Mouse (Mus musculus) heart, embryonic 12.5 days (tissue): ENCODE data around the gene Xlr5b. TPM values are rescaled to one million over a fixed set of nuclear protein-coding genes. Genes with fewer than 3 reads are reported as not detected.
"Not testable (repeated sequence)": the region's sequence is repeated elsewhere in the genome, so short reads cannot be mapped to it uniquely, and the experiment has no call there.

ENCODE experiments used
- ATAC-seq: fragments of 200-750 bp; cut with Nextera tagmentation; 2 replicates; pipeline ENCODE4 v1.8.0; 2017; ENCODE audit warnings: moderate TSS enrichment, moderate library complexity; ENCODE audit not compliant: insufficient number of reproducible peaks, low FRiP score
- H3K27ac ChIP-seq: fragments of 300-500 bp; sonication (generic); 2 replicates; pipeline ENCODE4 v1.5.1; 2016; ENCODE audit warnings: mild to moderate bottlenecking, moderate library complexity; ENCODE audit not compliant: poor library complexity, severe bottlenecking
- H3K27me3 ChIP-seq: fragments of 300-500 bp; sonication (generic); replicated peaks from 2 replicates; pipeline ENCODE4 v1.6.1; 2016; ENCODE audit warnings: mild to moderate bottlenecking, moderate library complexity
- H3K36me3 ChIP-seq: fragments of 300-500 bp; sonication (generic); 2 replicates; pipeline ENCODE4 v1.6.1; 2016; ENCODE audit warnings: mild to moderate bottlenecking, moderate library complexity
- H3K4me1 ChIP-seq: fragments of 300-500 bp; sonication (generic); replicated peaks from 2 replicates; pipeline ENCODE4 v1.6.1; 2016; ENCODE audit warnings: mild to moderate bottlenecking
- H3K4me2 ChIP-seq: fragments of 300-500 bp; sonication (generic); 2 replicates; pipeline ENCODE4 v1.6.1; 2016; ENCODE audit warnings: mild to moderate bottlenecking, moderate library complexity
- H3K4me3 ChIP-seq: fragments of 300-500 bp; sonication (generic); 2 replicates; pipeline ENCODE4 v1.5.1; 2016; ENCODE audit warnings: mild to moderate bottlenecking
- H3K9ac ChIP-seq: fragments of 300-500 bp; sonication (generic); 2 replicates; pipeline ENCODE4 v1.6.1; 2016; ENCODE audit warnings: mild to moderate bottlenecking, moderate library complexity
- H3K9me3 ChIP-seq: fragments of 300-500 bp; sonication (generic); replicated peaks from 2 replicates; pipeline ENCODE4 v1.6.1; 2016; ENCODE audit warnings: mild to moderate bottlenecking, moderate library complexity
- WGBS: fragments of 180-500 bp; shearing (Covaris S2); methylation state at CpG from one replicate; pipeline ENCODE4 v1.1.7; 2016; 5-methylcytosine and 5-hydroxymethylcytosine counted together
- polyA plus RNA-seq: library from polyadenylated mRNA; unstranded; fragments of >200 nt; fragmentation: Nextera tagmentation; extraction: Ambion mirVana; gene quantifications from 2 replicates; pipeline ENCODE4 v1.2.1, GENCODE M21; 2016

Gene Xlr5b
- not detected in 2 replicates for polyA plus RNA-seq

- not testable (repeated sequence) for H3K9ac ChIP-seq, H3K27ac ChIP-seq, H3K9me3 ChIP-seq, H3K36me3 ChIP-seq, H3K4me3 ChIP-seq, H3K4me1 ChIP-seq, ATAC-seq, H3K4me2 ChIP-seq, H3K27me3 ChIP-seq
- no CpG with 5 or more reads among the region's 20 CpGs for WGBS
These were observed at the start of gene Xlr5b for GRCm38 (mm10) chrX:73148496-73148895. Gene Xlr5b (plus strand): TSS chrX:73148796.

GRCm38 (mm10) chrX:73116747-73117146 is 31.8 kb upstream of the Xlr5b start, which contains the start of gene Gm14685:
Gene Gm14685 (plus strand): TSS chrX:73117047.
- not testable (repeated sequence) for H3K9ac ChIP-seq, H3K9me3 ChIP-seq, ATAC-seq, H3K4me1 ChIP-seq, H3K27me3 ChIP-seq, H3K4me3 ChIP-seq, H3K27ac ChIP-seq, H3K36me3 ChIP-seq, H3K4me2 ChIP-seq
- no CpG with 5 or more reads among the region's 7 CpGs for WGBS

- not testable (repeated sequence) for H3K4me3 ChIP-seq, H3K36me3 ChIP-seq, H3K27ac ChIP-seq, ATAC-seq, H3K9ac ChIP-seq, H3K4me2 ChIP-seq, H3K27me3 ChIP-seq, H3K4me1 ChIP-seq, H3K9me3 ChIP-seq
- WGBS: no CpG with 5 or more reads among the region's 12 CpGs
These were observed 25.5 kb upstream of the Xlr5b start for GRCm38 (mm10) chrX:73122859-73123829.

GRCm38 (mm10) chrX:73143218-73143618 is 5.4 kb upstream of the Xlr5b start:
- H3K4me1 ChIP-seq, H3K27me3 ChIP-seq, H3K4me3 ChIP-seq, H3K9me3 ChIP-seq, ATAC-seq, H3K36me3 ChIP-seq, H3K27ac ChIP-seq, H3K4me2 ChIP-seq, H3K9ac ChIP-seq: not testable (repeated sequence)
- no CpG with 5 or more reads among the region's 7 CpGs for WGBS

GRCm38 (mm10) chrX:73149350-73149749 is 754 bp downstream of the Xlr5b start, which contains the start of gene DXBay18:
Gene DXBay18 (minus strand): TSS chrX:73149450.
- not testable (repeated sequence) for H3K4me2 ChIP-seq, H3K4me3 ChIP-seq, H3K36me3 ChIP-seq, H3K4me1 ChIP-seq, H3K9me3 ChIP-seq, ATAC-seq, H3K9ac ChIP-seq, H3K27me3 ChIP-seq, H3K27ac ChIP-seq
- no CpG with 5 or more reads among the region's 7 CpGs for whole genome bisulfite sequencing

- 79% methylated on average over 8 of the region's 15 CpGs for WGBS
- not testable (repeated sequence) for H3K4me3 ChIP-seq, H3K27ac ChIP-seq, H3K4me1 ChIP-seq, H3K9me3 ChIP-seq, H3K27me3 ChIP-seq, ATAC-seq, H3K36me3 ChIP-seq, H3K9ac ChIP-seq, H3K4me2 ChIP-seq
These were observed 28.3 kb downstream of the Xlr5b start, which contains the start of gene Spin2d for GRCm38 (mm10) chrX:73176889-73177288. Gene Spin2d (minus strand): TSS chrX:73176989.

GRCm38 (mm10) chrX:73191934-73192333 is 43.3 kb downstream of the Xlr5b start, which contains the start of gene Xlr3b:
Gene Xlr3b (plus strand): TSS chrX:73192207.
- H3K4me2 ChIP-seq, H3K27me3 ChIP-seq, H3K27ac ChIP-seq, ATAC-seq, H3K9ac ChIP-seq, H3K4me1 ChIP-seq, H3K4me3 ChIP-seq, H3K36me3 ChIP-seq, H3K9me3 ChIP-seq: not testable (repeated sequence)
- 72% methylated on average over 12 of the region's 12 CpGs for WGBS

Other genes with a start within 250 kb of the Xlr5b start
- 58.4 and 62.8 TPM in 2 replicates for gene Cetn2, start 230.4 kb upstream of the Xlr5b start, polyA plus RNA-seq
- 15.9 TPM in 2 replicates for gene Nsdhl, start 230.2 kb upstream of the Xlr5b start, polyA plus RNA-seq
- gene Zfp185, start 161.5 kb upstream of the Xlr5b start, polyA plus RNA-seq: 5.7 TPM in 2 replicates
- gene Pnma5, start 111.7 kb upstream of the Xlr5b start, polyA plus RNA-seq: 0.08 TPM in 1 of 2 replicates, not detected in the other
- gene Pnma3, start 84.0 kb upstream of the Xlr5b start, polyA plus RNA-seq: 0.09 TPM in 1 of 2 replicates, not detected in the other
- gene Xlr4a, start 66.3 kb upstream of the Xlr5b start, polyA plus RNA-seq: 1.00 and 1.6 TPM in 2 replicates
- gene Xlr3a, start 51.7 kb upstream of the Xlr5b start, polyA plus RNA-seq: 1.9 and 2.2 TPM in 2 replicates
- not detected in 2 replicates for gene Gm14685, start 31.7 kb upstream of the Xlr5b start, polyA plus RNA-seq
- gene DXBay18, start 654 bp downstream of the Xlr5b start, polyA plus RNA-seq: not detected in 2 replicates
- gene Spin2d, start 28.2 kb downstream of the Xlr5b start, polyA plus RNA-seq: not detected in 2 replicates
- 7.3 and 7.6 TPM in 2 replicates for gene Xlr3b, start 43.4 kb downstream of the Xlr5b start, polyA plus RNA-seq
- gene Xlr4b, start 65.5 kb downstream of the Xlr5b start, polyA plus RNA-seq: 0.96 and 1.2 TPM in 2 replicates
- gene F8a, start 79.5 kb downstream of the Xlr5b start, polyA plus RNA-seq: 10.9 and 11.1 TPM in 2 replicates
- gene Xlr4c, start 94.3 kb downstream of the Xlr5b start, polyA plus RNA-seq: 0.36 TPM in 2 replicates
- not detected in 2 replicates for gene Xlr3c, start 116.6 kb downstream of the Xlr5b start, polyA plus RNA-seq
- not detected in 2 replicates for gene Xlr5a, start 144.2 kb downstream of the Xlr5b start, polyA plus RNA-seq
- gene Xlr5c, start 144.2 kb downstream of the Xlr5b start, polyA plus RNA-seq: not detected in 2 replicates
- gene Gm45015, start 188.0 kb downstream of the Xlr5b start, polyA plus RNA-seq: not detected in 2 replicates
- 14.3 and 17.5 TPM in 2 replicates for gene Zfp275, start 193.8 kb downstream of the Xlr5b start, polyA plus RNA-seq
- gene Gm18336, start 249.9 kb downstream of the Xlr5b start, polyA plus RNA-seq: not detected in 2 replicates